Mouse (Mus musculus) mouse trophoblast stem cell (cell line): ENCODE data around the gene Rom1.
"Not testable (repeated sequence)": the region's sequence is repeated elsewhere in the genome, so short reads cannot be mapped to it uniquely, and the experiment has no call there.

Experiments used
- in situ Hi-C, 2 experiments: fragments of 300-500 bp; cut with MseI, MboI; formaldehyde crosslinking; loops; 2 replicates in 1 of 2; 3 replicates in 1 of 2; pipeline ENCODE4 v1.15.1; 2025

Rom1 gene

DNA sequence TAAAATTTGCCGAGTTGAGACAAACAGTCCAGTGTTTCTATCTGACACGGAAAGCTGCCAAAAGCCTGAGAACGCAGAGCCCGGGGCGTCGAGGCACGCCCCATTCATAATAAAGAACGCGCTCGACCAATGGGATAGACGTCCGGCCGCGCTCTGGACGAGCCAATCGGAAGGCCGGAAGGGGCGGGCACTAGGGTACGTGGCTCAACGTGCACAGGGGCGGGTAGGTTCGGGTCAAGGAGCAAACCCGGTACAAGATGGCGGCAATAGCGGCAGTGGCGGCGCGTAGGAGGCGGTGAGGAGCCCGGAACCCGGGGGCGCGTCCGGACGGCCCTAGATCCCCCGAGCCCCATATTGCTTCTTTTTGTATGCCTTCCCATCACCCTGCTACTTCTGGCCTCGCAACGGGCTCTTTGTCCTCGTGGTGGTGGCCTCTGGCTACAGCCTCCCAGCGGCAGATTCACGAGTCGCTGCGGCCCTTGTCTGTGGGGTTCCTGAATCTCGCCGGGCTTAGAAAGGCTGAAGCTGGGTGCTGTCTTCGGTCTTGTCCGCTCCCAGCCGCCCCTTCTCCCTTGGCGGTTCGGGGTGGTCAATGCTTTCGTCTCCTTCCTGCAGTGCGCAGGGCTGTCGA, 31.2 kb downstream of the Rom1 start, which contains the start of gene Ganab:
Ganab (plus strand) TSS at position 207 of the 631 bp plus-strand sequence.
- in situ Hi-C loops: no loop called here

DNA sequence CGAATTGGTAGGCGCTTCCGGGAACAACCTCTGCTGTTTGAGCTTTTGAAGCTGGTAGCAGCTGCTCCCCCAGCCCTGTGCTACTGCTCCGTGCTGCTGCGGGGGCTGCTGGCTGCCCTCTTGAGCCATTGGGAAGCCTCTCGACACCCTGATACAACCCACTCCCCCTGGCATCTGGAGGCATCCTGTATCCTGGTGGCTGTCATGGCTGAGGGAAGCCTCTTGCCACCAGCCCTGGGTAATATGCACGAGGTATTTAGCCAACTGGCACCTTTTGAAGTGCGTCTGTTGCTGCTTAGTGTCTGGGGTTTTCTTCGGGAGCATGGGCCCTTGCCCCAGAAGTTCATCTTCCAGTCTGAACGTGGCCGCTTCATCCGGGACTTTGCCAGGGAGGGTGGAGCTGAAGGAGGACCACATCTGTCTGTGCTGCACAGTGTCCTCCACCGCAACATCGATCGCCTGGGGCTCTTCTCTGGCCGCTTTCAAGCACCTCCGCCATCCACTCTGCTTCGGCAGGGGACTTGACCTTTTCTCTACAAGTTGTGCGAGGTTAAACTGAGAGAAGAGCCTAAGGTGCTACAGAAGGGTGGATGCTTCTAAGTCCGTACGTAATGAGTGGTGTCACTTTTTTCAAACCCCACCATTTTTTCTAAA, 31.8 kb downstream of the Rom1 start:
- in situ Hi-C loops: not testable (repeated sequence)

DNA sequence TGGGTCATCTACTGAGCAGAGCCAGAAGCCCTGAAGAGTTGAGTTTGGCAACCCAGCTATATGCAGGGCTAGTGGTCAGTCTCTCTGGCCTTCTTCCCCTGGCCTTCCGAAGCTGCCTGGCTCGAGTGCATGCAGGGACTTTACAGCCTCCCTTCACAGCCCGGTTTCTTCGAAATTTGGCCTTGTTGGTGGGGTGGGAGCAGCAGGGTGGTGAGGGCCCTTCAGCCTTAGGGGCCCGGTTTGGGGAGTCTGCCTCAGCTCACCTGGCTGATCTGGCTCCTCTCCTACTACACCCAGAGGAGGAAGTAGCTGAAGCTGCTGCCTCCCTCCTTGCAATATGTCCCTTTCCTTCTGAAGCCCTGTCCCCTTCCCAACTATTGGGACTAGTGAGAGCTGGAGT, 32.9 kb downstream of the Rom1 start:
- in situ Hi-C loops: not testable (repeated sequence)

DNA sequence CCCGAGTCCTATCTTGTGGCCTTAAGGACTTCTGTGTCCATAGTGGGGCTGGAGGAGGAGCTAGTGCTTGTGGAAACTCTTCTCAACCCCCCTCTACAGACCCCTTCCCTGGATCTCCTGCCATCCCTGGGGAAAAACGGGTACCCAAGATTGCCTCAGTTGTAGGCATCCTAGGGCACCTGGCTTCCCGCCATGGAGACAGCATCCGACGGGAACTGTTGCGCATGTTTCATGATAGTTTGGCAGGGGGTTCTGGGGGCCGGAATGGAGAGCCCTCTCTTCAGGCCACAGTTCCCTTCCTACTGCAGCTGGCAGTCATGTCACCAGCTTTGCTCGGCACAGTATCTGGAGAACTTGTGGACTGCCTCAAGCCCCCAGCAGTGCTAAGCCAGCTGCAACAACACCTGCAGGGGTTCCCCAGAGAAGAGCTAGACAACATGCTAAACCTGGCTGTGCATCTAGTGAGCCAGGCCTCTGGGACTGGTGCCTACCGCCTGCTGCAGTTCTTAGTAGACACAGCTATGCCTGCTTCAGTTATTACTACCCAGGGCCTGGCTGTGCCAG, 33.7 kb downstream of the Rom1 start:
- in situ Hi-C loops: no loop called here

DNA sequence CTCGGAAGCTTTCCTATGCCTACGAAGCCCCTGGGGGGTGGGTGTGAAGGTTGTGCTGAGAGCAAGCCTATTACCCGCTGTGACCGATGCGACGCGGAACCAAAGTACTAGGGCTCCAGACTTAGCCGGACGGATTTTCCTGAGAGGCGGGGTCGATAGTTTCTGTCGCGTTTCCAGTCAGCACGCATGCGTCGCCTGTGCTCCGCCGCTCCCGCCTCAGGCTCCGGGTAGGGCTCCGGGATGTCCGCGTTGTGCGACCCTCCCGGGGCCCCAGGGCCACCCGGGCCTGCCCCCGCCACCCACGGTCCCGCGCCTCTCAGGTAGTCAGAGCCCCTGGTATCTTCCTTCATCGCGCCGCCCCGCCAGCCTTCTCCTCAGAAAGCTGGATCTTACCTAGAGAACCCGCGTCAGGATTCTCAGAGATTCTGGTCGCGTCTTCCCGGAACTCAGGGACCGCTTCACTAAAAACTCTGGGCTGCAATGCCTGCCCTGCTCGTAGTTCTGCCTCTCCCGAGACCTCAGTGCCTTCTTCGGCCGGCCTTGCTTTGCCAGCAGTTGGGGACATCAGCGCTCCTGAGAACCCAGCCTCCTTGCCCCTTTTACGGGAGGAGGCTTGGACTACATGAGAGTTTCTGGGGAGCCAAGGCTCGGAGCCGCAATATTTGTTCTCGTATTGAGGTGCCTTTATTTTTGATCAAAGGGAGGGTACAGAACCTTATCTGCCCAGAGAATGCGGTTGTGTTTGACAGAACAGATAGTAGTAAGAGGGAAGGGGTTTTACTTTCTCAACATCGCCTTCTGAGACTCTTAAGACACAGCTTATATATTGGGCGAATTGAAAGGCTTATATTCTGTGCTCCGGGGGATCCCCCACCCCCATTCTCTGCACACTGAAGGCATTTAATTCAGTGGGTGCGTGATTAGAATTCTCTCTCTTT, 36.1 kb downstream of the Rom1 start, which contains the start of gene Ints5:
Ints5 (plus strand) TSS at position 177 of the 938 bp plus-strand sequence.
- in situ Hi-C loops: no loop called here

DNA sequence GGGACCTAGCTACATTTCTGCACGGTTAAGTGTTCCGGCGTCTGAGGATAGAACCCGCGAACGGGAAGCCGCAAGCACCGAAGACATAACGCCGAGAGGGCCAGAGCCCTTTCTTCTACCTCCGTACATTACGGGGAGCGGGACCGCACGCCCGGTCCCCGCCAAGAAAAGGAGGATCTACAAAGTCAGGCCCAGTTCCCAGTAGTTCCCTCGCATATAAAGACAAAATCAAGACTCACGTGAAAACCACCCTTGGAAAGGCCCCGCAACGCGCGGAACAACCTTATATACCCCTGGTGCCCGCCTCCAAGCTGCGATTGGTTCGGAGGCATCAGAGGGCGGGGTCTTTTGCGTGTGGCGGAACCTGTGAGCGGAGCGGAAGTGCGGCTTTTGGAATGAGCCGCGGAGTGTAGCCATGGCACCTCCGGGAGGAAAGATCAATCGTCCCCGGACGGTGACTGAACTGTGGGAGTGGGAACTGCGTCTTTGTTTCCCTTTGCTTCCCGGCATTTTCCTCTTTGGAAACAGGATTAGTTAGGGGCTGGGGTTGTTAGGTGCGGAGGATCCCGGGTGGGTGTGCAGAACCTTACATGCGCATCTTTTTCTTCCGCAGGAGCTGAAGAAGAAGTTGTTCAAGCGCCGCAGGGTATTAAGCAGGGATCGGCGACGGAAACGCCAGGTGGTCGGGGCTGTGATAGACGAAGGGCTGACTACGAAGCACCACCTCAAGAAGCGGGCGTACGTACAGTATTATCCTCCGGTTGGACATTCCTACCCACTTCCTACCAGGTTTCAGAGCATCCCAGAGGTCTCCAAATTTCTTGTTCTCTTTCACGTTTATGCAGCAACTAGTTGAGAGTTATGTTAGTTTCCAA, 40.4 kb downstream of the Rom1 start, which contains the start of the genes 1810009A15Rik and Gm49416:
1810009A15Rik (plus strand) TSS at position 343 of the 875 bp plus-strand sequence.
Gm49416 (plus strand) TSS at position 416 of the 875 bp plus-strand sequence.
- in situ Hi-C loops: no loop called here

DNA sequence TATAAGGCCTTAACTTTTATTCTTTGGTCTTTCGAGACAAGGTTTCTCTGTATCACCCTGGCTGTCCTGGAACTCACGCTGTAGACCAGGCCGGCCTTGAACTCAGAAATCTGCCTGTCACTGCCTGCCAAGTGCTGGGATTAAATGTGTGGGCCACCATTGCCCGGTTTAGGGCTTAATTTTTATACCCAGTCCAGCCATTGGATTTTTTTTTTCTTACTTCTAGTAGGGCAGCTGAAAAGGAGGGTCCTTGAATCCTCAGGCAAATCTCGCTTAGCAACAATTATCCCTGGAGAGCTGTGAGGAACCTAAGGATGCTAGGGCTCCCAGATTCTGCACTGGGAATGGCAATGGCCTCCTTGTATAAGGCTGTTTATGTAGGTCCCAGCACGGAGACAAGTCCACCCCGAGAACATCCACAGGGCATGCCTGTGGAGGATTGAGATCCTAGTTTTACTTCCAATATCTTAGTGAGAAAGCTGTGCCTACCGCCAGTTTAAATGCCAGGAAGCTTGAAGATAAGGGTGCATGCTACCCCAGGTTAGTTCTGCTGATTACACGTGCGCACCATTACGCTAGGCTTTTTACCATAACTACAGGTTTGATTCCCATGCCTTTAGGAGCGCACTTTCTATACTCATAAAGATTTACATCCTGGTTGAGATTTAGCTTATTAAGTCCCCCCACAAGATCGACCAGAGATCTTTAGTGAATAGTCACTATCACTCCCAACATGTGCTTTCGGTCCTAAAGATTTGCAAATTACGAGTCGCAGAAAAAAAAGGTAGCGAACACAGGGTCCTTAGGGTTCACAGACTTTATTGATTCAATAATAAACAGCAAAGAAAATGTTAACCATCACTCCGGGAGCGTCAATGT, 41.3 kb downstream of the Rom1 start:
- in situ Hi-C loops: no loop called here

DNA sequence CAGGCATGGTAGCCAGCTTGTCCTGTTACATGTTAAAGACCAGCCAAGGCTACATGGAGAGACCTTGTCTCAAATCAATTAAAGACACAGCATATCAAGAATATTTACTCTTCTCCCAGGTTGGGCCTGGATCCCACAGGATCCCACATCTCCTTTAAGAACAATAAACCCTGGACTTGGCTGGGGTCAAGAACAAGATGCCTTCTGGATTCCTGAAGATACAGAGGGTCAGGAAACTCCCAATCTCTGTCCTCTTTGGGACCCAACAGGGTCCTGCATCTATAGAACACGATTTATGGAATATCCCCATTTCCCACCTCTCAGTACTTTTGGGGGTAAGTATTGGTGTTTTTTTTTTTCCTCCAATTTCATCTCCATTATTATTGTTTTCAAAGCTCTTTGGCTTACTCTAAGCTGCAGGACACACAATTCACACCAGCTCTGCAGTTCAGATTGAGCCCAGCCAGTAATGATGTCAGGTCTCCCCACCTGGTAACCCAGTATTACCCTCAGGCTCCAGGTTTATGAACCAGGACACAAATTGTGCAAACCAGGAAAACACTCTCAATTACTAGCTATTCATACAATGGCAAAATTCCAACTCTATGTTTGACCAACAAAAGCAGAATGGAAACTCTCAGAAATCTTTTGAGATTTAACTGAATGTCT, 42.1 kb downstream of the Rom1 start:
- in situ Hi-C loops: no loop called here

DNA sequence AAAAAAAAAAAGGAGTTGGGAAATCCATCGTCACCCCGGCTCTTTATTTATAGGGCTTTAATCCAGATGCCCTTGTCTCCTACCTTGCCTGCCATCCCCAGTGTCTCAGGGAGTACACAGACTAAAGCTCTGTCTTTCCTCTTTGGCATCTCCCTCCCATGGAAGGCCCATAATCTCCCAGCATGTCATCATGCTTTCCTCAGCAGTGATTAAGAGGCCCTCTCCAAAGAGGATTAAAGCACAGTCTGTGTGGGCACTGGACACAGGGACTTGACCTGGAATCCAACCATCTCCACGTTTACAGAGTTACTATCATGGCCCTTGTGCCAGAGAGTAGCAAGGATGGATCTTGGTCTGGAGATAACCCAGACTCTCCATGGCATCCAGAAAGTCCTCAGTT, 45.5 kb downstream of the Rom1 start, which contains the start of the genes Lbhd1 and Gm49403:
Lbhd1 (plus strand) TSS at position 117 of the 400 bp plus-strand sequence.
Gm49403 (plus strand) TSS at position 315 of the 400 bp plus-strand sequence.
- in situ Hi-C loops: no loop called here

DNA sequence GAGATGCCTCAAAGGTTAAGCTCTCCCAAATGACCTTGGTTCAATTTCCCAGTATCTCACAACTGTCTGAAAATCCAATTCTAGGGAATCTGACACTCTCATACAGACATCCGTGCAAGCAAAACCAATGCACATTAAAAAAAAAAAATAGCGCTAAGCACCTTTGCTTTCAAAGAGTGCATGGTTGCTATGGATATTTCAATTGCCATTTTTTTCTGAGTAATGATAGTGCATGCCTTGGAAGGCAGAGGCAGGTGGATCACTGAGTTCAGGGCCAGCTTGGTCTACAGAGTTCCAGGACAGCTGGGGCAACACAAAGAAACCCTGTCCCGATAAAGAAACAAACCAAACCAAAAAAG, 48.1 kb downstream of the Rom1 start:
- in situ Hi-C loops: no loop called here

DNA sequence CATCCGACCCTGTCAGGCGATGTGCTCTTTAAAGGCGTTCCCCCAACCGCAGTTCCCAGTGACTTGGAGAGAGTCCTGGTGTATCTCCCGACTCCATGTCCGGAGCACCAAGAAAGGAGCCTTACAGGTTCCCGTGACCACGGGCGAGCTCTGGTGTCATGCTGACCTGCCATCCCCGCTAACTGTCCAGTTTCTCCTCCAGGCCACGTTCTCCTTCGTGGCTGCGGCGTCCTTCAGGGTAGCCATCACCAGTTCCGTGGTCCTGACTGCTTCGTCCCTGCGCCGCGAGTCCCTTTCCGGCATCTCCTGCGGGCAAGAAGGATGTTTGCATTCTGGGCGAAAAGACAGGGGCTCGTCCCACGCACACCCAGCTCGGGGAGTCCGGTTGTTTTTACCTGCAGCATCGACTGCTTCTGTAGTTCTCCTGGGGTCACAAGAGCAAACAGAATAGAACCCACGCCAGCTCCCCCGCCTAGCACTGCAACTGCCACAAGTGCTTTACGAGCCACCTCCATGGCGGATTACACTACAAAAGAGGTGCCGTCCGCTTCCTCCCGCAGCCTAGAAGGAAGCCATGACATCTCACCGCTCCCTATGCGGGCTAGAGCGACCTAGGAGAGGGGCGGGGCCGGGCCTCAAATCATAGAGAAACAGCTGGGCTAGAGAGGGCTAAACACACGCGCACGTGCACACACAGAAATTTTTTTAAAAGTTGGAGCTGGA, 48.7 kb downstream of the Rom1 start, which contains the start of gene Uqcc3:
Uqcc3 (minus strand) TSS at position 613 of the 723 bp plus-strand sequence.
- in situ Hi-C loops: no loop called here
